Mouse (Mus musculus): ENCODE data around the gene Cnr2.

GRCm38 (mm10) chr4:135966283-135966682 lies 71.1 kb downstream of the Cnr2 start:
- TF ChIP-seq POLR2A (IDR thresholded peaks at IDR 0.05; ENCODE audit: insufficient read length, low read depth) = no peak
- TF ChIP-seq CEBPB (IDR thresholded peaks at IDR 0.05; ENCODE audit: insufficient read depth, poor library complexity, severe bottlenecking) = no peak
- TF ChIP-seq REST (IDR thresholded peaks at IDR 0.05; ENCODE audit: insufficient read depth, insufficient read length) = no peak
- TF ChIP-seq MYOG (IDR thresholded peaks at IDR 0.05; ENCODE audit: control insufficient read depth in 1 of 3, insufficient read depth in 1 of 3, insufficient read length in 2 of 3, low read depth in 2 of 3) = no peak
- TF ChIP-seq E2F4 (IDR thresholded peaks at IDR 0.05; ENCODE audit: insufficient read depth) = no peak
- no peak for TF ChIP-seq USF1 (IDR thresholded peaks at IDR 0.05; ENCODE audit: low read depth)
- TF ChIP-seq MAX (IDR thresholded peaks at IDR 0.05; ENCODE audit: low read depth) = no peak
- TF ChIP-seq TCF3 (IDR thresholded peaks at IDR 0.05; ENCODE audit: insufficient read length, low read depth) = no peak
- no peak for TF ChIP-seq MYOD1 (IDR thresholded peaks at IDR 0.05; ENCODE audit: control insufficient read depth in 1 of 3, insufficient read length in 2 of 3, low read depth in 2 of 3)

All from myocyte (in vitro differentiated cells).